Mouse (Mus musculus): ENCODE measurements at regions not wholly inside any gene's neighbourhood (a gene's known extent, or its start where the extent isn't known, plus 50 kb on each side); places are given as distances from the start of the nearest gene placed in this dataset.

DNA sequence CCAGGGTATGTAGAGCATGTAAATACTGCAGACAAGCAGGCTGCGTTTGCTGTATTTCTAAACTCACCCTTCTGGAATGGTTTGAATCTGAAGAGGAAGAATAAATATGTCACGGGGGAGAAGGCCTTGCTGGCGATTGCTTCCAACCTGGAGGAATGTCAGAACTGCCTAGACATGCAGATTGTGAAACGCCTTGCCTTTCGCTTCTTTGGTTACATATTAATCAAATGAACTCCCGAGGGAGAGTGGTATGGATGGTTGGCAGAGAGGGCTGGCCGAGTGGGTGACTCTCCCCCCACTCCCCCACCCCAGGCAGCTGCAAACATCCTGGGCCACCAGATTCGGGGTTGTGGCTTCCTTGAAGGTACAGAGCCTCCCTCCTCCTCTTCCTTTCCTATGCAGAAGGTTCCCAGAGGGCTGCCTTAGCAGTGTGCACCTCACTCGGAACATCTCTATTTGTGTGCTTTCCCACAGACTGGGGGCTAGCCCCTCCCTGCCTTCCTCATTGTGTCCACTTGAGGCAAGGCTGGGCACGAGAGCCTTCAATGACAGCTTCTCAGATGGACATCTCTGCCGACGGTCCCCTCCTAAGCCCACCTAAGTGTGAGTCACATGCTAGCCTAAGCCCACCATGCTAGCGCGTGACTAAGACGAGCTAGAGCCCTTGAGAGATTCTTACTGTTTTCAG is 93.3 kb downstream of the Zfp281 start:
- DNase-seq (ENCODE audit: low spot score) = peak; percentile 41

DNA sequence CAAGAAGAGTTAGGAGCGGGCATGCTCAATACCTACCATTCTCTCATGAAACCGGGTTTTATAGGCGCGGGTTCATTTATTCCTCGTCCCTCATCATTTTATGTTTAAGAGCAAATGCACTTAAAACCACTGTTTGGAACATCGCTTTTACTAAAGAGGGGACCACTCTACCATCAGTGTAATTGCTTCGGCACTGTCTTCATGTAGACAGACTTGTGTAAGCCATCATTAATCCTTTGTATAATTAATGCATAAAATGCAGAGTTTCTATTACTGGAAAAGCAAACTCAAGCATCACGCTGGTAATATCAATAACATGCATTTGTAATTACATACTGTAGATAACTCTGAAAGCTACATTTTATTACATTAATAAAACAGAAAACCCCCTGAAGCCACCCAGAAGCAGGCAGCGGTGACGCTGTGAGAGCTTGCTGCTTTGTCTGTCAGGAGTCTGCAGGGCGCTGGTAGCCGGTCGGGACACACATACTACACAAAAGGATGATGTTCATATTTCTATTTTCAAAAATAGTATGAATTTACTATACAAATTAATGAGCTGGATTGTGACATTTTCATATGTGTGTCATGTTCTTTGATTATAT is 99.2 kb downstream of the Zfp281 start:
- DNase-seq (ENCODE audit: low spot score) = no peak

DNA sequence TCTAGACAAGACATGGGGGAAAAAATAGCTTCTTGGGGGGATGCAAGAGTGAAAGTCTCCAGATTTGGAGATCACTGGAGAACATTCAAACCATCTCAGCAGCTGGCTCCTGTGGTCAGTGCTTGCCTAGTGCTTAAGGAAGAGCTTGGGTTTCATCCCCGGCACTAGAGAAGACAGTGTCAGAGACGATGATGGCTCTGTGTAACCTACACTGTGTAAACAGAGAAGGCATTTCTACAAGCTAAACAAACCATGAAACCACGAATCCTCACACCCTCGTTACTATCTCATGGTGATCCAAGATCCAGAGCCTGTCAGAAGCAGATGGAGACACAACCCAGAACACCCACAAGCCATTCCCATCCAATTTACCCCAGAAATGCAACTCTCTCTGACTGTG is 100.5 kb downstream of the Zfp281 start:
- DNase-seq (ENCODE audit: low spot score) = no peak

DNA sequence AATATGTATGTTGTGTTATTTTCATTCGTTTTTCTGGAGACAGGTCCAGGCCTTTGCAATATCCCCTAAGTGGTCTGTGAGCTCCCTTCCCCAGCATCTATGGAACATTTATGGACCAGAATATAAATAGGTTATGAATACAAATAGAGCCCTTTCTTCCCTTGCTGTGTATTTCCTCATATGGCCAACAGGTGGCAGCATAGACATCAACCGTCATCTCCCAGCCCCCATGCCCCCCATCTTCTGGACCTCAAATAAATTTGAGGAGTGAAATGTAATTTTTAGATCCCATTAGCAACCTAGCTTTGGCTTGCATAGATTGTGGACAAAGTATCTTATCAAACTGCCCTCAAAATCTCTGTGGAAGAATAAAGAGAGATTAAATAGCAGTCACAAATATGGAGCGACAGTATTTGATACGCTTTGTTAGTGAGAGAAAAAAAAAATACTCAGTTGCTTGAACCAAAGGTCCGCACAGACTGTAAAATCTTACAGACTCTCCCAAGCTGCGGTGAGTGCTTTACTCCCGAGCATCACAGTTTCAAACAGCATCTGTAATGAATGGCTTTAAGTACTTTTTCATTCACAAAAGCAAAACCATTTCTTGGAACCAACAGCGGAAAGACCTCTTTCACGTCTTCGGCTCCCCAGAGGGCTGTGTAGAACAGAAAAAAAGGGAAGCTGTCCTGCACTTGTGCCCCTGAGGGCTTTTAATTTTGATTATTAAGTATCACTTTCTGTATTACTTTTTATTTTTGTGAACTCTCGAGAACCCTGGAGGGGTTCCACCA is 101.6 kb downstream of the Zfp281 start:
- no peak for DNase-seq (ENCODE audit: low spot score)

DNA sequence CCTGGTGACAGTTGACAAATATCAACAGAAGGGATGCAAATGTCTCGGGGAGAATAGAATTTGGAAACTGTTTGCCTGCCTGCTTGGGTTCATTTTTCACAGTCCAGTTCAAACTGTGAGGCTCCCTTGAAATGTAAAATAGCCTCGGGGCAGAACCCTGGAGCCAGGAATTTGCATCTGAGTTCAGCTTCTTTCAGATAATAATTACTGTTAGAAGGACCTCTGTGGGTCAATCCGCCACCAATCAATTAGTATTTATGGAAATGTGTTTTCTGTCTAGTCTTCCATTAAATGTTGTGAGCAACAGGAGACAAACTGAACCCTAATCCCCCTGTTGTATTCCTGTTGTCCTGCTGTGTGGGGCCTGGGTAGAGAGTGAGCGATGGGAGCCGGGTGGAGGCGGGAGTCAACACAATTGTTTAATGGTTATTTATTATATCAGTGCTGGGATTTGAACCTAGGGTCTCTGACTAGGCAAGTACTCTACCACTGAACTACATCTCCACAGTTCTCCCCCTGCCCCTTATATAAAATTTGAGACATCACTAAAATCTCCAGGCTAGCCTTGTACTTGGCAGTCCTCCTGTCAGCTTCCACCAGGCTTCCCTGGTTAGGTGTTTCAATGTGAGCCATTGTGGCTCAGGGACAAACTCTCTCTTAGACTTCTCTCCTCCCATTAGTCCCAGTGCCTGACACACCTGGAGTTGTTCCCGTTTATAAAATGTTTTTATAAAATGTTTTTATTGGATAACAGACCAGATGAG is 103.3 kb downstream of the Zfp281 start:
- DNase-seq (ENCODE audit: low spot score) = no peak

DNA sequence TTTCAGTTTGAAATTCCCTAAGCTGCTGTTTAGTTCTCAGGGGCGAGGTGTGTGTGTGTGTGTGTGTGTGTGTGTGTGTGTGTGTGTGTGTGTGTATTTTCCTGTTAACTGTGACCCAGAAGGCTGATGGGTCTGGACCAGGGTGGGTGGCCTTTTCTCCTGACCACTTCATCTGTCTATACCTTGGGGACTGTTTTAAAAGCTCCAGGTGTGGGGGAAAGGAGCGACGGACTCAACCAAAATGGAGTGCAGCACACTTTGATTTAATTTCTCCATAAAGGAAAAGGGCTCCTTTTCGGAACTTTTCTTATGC is 103.9 kb downstream of the Zfp281 start:
- no peak for DNase-seq (ENCODE audit: low spot score)

DNA sequence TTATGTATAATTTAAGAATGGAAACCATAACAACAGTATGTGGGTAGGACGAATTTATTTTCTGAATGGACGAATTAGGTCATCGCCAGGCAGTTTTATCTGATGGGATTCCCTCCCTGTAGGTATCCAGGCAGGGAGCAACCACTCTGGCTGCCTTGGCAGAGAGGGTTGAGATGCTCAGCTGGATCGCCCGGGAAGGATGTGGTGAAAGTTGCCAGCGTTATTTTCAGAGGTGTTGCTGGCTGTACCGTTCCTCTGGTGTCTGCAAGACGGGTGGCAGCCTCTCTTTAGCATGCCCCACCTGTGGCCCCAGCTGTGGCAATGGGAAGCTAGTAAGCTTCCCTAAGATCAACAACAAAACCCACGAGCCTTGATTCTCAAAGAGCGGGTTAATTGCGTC is 105.9 kb downstream of the Zfp281 start:
- DNase-seq (ENCODE audit: low spot score) = no peak

DNA sequence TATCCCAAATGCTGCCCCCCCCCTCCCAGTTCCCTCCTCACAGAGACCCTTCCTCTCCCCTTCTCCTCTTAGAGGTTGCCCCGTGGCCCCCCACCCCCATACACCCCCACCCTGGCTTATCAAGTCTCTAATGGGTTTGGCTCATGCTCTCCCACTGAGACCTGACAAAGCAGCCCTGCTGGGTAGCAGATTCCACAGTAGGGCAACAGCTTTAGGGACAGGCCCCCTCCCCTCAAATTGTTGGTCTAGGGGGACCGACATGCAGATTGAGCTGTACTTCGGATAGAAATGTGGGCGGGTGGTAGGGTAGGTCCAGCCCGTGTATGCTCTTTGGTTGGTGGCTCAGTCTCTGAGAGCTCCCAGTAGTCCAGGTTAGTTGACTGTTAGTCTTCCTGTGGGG is 113.3 kb downstream of the Zfp281 start:
- DNase-seq (ENCODE audit: low spot score) = no peak

DNA sequence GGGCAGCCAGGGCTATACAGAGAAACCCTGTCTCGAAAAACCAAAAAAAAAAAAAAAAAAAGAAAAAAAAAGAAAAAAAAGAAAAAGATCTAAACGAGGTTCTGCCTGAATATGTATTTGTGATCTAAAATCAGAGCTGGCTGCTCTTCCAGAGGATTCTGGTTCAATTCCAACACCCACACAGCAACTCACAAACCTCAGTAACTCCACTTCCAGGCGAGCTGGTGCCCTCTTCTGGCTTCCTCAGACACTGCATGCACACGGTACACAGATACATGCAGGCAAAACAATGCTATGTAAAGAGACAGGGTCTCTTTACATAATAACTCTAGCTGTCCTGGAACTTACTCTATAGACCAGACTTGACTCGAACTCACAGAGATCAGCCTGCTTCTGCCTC is 114.8 kb downstream of the Zfp281 start:
- no peak for DNase-seq (ENCODE audit: low spot score)

DNA sequence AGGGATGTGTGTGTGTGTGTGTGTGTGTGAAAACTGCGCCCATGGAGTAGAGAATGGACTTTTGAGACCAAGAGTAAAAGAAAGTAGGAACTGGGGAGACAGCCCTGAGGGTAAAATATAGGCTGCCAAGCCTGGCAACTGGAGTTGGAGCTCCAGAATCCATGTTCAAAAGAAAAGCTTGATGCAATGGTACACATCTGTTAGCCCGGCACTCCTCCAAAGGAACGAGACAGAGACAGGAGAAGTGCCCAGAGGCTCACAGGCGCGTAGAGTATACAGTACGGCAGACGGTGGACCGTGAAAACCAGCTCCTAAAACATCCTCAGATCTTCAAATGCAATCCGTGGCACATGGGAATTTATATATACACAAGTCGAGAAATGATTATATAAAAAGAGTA is 116.4 kb downstream of the Zfp281 start:
- no peak for DNase-seq (ENCODE audit: low spot score)

DNA sequence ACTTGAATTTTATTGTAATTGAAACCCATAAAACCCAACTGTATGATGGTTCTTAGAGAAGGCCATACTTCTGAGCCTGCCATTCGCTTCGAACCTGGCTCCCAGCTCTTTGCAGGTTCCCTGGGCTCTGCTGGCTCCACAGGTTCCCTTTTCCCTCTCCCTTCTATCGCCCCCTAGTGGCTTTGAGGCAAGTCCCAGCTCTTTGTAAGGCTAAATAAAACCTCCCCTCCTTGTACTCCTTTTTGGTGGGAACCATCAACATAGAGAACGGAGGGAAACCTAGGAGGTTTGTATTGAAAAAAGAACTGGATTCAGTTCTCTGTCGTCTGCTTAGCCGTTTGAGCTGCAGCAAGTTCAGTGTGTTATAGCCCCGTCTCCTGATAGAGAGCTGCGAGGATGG is 124.5 kb downstream of the Zfp281 start:
- peak; percentile 44 for DNase-seq (ENCODE audit: low spot score)

DNA sequence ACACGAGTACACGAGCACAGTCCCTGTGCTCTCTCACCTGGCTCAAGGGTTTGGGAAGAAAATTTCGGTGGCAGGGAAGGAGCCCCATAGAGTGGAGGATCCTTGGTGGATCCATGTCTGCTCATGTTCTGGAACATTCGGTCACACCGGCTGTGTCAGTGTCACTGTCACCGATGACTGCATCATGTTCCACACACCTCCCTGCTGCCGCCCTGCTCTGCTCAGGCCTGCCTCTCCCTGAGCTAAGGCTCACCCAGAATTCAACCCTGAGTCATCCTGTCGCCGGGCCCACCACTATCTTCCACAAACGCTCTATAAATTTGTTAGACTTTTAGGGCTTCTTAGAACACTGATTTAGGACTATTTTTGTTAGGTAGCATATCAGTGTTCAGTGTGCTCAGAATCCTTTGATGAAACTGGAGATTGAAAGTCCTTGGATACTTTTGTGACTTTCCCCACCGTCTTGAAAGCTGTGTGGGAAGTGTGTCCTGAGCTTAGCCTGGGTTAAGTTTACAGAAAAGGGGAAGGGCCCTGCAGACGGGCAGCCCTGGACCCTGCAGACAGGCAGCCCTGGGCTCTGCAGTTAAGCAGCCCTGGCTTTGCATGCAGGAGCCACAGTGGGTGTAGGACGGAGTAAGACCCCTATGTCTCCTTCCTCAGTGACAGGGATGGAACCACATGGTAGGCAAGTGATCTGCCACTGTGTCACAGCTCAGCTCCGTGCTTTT is 126.9 kb downstream of the Zfp281 start:
- DNase-seq (ENCODE audit: low spot score) = no peak

DNA sequence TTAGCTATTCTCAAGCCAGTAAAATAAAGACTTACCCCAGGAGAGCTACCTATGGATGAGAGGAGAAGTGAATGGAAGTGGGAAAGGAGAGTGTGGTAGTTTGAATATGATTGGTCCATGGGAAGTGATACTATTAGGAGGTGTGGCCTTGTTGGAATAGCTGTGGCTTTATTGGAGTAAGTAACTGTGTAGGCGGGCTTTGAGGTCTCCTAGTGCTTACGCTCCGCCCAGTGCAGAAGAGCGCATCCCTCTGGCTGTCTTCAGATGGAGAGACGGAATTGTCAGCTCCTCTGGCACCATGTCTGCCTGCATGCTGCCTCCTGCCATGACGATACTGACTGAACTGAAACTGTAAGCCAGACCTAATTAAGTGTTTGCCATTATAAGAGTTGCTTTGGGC is 129.6 kb downstream of the Zfp281 start:
- no peak for DNase-seq (ENCODE audit: low spot score)

DNA sequence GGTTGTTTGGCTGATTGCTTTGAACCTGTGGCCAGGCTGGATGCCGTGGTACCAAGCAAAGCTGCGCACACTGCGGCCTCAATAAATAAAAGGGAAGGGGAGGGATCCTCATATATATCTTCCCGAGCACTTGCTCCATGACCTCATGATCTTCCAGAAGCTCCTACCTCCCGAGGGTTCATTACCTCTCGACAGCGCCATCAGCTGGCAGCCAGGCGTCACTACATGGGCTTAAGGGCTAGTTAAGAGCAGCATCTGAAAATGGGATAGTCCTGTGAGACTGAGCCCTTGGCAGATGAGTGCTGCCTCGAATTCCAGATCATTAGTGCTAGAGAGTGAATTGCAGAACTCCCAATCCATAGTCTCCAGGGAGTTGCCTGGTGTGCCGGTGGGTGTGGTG is 134.0 kb downstream of the Zfp281 start:
- peak; percentile 68 for DNase-seq (ENCODE audit: low spot score)

DNA sequence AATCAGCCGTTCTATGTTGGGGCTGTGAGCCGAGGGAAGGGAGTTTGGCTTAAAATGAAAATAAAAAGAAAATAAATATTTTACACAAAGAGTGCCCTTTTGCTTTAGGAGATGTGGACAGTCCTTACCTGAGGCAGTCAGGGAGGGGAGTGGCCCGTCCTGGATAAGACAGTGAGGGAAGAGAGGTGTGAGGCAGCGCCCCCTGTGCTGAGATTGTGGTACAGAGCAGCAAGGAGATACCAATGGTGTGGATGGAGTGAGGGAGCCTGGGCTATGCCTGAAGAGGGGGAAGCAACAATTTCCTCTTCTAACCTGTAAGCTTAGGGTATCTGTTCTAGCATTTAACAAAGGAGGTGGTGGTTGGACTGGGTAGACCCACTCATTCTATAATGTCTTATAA is 134.5 kb downstream of the Zfp281 start:
- peak; percentile 46 for DNase-seq (ENCODE audit: low spot score)

DNA sequence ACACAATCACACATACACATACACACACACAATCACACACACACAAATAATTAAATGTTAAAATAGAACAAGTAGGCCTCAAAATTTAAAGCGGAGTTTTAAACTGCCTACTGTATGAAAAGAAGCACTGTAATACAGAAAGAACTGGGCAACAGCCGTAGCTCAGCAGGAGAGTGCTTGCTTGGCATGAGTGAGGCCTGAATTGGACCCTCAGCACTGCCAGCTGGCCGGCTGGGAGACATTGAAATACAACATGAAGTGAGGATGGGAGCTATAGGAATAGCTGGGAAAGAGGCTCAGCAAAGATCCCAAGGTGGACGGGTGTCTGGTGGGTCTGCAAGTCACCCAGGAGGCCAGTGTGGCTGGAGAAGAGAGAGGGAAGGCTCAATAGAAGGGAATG is 136.8 kb downstream of the Zfp281 start:
- no peak for DNase-seq (ENCODE audit: low spot score)

DNA sequence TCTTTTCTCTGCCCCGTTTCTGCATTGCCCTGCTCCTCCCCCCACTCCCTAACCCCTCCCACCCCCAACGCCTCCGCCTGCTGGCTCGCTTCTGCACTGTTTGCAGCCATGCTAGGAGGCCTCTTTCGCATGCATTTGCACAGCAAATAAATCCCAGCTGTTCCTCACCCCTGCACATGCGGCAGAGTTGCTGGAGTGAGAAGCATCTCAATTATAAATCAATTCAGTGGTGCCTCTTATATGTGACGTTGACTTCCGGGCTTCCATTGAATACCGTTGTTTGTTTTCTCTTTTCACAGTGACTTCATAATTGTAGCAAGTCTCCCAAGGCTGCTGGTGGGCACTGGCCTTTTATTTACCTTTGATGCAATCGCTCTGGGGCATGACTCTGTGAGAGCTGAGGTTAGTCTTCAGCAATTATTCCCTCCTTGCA is 144.3 kb downstream of the Zfp281 start:
- DNase-seq (ENCODE audit: low spot score) = no peak

DNA sequence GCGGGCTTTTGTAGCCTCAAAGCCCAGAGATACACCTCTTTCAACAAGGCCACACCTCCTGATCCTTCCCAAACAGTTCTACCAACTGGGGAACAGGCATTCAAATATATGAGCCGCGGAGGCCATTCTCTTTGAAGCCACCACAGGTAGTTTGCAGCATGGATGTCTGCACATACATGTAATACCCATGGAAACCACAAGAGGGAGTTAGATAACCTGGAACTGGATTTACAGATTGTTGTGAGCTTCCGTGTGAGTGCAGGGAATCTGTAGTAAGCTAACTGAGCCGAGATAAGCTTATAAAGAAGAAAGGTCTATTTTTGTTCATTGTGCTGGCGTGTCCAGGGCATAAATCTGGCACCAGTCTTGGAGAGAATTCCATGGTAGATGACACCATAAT is 149.0 kb downstream of the Zfp281 start:
- no peak for DNase-seq (ENCODE audit: low spot score)

DNA sequence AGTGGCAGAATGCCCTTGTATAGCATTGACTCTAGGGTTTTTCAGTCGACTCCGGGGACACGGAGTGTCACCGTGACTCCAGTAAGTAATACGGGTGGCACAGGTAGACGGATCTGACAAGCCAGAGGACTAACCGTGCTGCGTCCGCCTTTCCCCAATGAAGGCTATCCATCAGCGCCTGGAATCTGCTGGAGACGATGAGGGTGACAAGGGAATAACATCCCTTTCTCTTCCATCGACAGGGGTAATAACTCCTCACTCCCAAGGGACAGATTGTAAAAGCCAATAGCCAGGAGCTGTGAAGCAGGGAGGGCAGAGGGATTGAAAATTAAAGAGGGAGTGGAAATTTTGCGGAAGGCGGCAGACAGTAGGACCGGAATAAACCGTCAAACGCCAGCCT is 151.5 kb downstream of the Zfp281 start:
- no peak for DNase-seq (ENCODE audit: low spot score)

DNA sequence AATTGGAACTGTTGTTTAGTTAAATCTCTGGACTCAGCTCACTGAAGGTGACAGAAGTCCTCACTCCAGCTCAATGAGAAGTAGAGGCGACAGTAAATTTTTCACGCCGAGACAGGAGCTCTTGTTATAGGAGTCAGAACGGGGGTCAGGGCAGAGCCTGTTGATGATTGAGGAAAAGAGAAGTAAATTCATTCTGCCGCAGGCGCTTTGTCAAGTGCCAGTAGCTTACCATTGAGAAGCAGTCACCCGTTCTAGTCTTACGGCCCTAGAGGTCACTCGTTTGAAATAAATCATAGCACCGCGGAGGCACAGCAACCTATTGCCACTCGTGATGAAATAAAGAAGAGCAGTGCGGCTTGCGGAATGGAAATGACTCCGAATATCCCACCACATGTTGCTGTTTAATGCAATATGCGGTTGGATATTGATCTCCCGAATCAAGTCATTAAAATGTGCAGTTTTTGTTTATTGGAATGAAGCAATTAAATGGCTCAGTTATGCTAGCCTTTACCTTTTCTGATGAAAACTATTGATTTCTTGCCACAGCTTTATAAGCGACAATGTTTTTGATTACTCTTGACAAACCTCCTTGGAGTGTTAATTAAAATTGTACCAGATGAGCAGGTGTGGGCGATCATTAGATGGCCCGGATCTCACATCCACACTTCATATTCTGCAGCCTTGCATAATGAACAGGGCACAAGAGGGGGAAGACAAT is 152.7 kb downstream of the Zfp281 start:
- no peak for DNase-seq (ENCODE audit: low spot score)

DNA sequence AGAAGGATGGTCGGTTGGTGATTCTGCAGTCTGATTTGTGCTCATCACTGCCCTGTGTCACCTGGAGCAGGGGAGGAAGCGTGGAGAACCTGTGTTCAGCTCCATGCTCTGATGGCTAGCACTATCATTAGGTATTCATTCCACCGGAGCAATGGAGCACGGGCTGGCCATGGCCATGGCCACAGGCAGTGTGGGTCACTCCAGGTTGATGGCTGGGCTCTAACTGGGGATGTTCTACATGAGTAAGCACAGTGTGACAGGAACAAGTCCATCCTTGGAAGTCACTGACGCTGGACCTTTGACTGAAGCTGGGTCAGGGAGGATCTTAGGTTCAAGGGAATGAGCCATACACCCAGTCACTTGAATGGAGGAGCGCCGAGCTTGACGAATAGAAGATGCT is 154.7 kb downstream of the Zfp281 start:
- DNase-seq (ENCODE audit: low spot score) = no peak
